Mouse (Mus musculus): ENCODE data around the gene Gc. TPM values are rescaled to one million over a fixed set of nuclear protein-coding genes. Genes with fewer than 3 reads are reported as not detected.

The Gc gene
- polyA plus RNA-seq, 1 experiment: not detected

GRCm38 (mm10) chr5:89405132-89405531 lies 52.6 kb downstream of the Gc start:
- Histone ChIP-seq H3K4me3 (ENCODE audit: insufficient read depth, poor library complexity, severe bottlenecking) (no peak overlapping the region), H3K79me2 (ENCODE audit: control insufficient read depth, insufficient read depth) (no peaks in the 10 kb centered on the region), H3ac (ENCODE audit: control insufficient read depth, insufficient read length, low read depth) (no peak overlapping the region), H3K27me3 (ENCODE audit: control insufficient read depth, insufficient read depth, insufficient read length) (no peaks in the 10 kb centered on the region), H3K36me3 (ENCODE audit: control insufficient read depth, insufficient read depth) (no peaks in the 10 kb centered on the region), H3K79me3 (ENCODE audit: low read depth) (no peaks in the 10 kb centered on the region)
- TF ChIP-seq MYOG (IDR thresholded peaks at IDR 0.05; ENCODE audit: control insufficient read depth, extremely low read depth, insufficient read length) (no peak), CTCF (IDR thresholded peaks at IDR 0.05; ENCODE audit: control insufficient read depth, insufficient read depth, insufficient read length) (no peak), MAX (IDR thresholded peaks at IDR 0.05) (no peak), CEBPB (IDR thresholded peaks at IDR 0.05; ENCODE audit: low read depth) (no peak), FOSL1 (IDR thresholded peaks at IDR 0.05; ENCODE audit: insufficient read depth, low read length, poor library complexity, severe bottlenecking) (no peak), MYOD1 (IDR thresholded peaks at IDR 0.05; ENCODE audit: control insufficient read depth, insufficient read length, low read depth) (no peak), USF1 (IDR thresholded peaks at IDR 0.05; ENCODE audit: low read depth) (no peak)

- no peak for TF ChIP-seq CTCF (IDR thresholded peaks at IDR 0.05; ENCODE audit: control insufficient read depth, insufficient read depth, insufficient read length)
- no peak for TF ChIP-seq FOSL1 (IDR thresholded peaks at IDR 0.05; ENCODE audit: insufficient read depth, low read length, poor library complexity, severe bottlenecking)
- TF ChIP-seq USF1 (IDR thresholded peaks at IDR 0.05; ENCODE audit: low read depth): no peak
- no peak for TF ChIP-seq CEBPB (IDR thresholded peaks at IDR 0.05; ENCODE audit: low read depth)
- TF ChIP-seq MAX (IDR thresholded peaks at IDR 0.05): no peak
- no peak for TF ChIP-seq MYOD1 (IDR thresholded peaks at IDR 0.05; ENCODE audit: control insufficient read depth, insufficient read length, low read depth)
- TF ChIP-seq MYOG (IDR thresholded peaks at IDR 0.05; ENCODE audit: control insufficient read depth, extremely low read depth, insufficient read length): no peak
- H3ac ChIP-seq (ENCODE audit: control insufficient read depth, insufficient read length, low read depth): no peak overlapping the region
- H3K4me3 ChIP-seq (ENCODE audit: insufficient read depth, poor library complexity, severe bottlenecking): no peak overlapping the region
- H3K79me3 ChIP-seq (ENCODE audit: low read depth): no peaks in the 10 kb centered on the region
- no peaks in the 10 kb centered on the region for H3K36me3 ChIP-seq (ENCODE audit: control insufficient read depth, insufficient read depth)
- no peaks in the 10 kb centered on the region for H3K27me3 ChIP-seq (ENCODE audit: control insufficient read depth, insufficient read depth, insufficient read length)
- no peaks in the 10 kb centered on the region for H3K79me2 ChIP-seq (ENCODE audit: control insufficient read depth, insufficient read depth)
Measured at GRCm38 (mm10) chr5:89390405-89390804, 67.3 kb downstream of the Gc start.

DNA sequence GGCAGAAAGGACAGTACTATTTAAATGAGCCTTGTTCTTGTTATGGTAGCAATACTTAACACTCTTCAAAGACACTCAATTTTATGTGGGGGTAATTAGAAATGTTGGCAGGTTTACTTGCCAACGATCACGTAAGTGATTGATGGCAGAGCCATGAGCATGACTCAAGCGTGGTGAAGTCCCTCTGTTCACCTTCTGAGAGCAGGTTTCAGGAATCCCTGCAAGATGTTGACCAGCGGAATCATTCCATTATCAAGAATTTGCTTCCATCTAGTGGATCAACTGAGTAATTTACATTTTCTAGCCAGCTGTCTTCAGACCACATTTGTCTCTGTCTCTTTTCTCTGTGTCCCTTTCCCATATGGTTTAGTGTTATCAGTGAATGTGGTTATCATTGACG lies 73.5 kb downstream of the Gc start:
- Histone ChIP-seq H3K79me3 (ENCODE audit: low read depth) (no peaks in the 10 kb centered on the region), H3K4me3 (ENCODE audit: insufficient read depth, poor library complexity, severe bottlenecking) (no peak overlapping the region), H3ac (ENCODE audit: control insufficient read depth, insufficient read length, low read depth) (no peak overlapping the region), H3K36me3 (ENCODE audit: control insufficient read depth, insufficient read depth) (no peaks in the 10 kb centered on the region), H3K27me3 (ENCODE audit: control insufficient read depth, insufficient read depth, insufficient read length) (no peaks in the 10 kb centered on the region), H3K79me2 (ENCODE audit: control insufficient read depth, insufficient read depth) (no peaks in the 10 kb centered on the region)
- TF ChIP-seq MYOG (IDR thresholded peaks at IDR 0.05; ENCODE audit: control insufficient read depth, extremely low read depth, insufficient read length) (no peak), MYOD1 (IDR thresholded peaks at IDR 0.05; ENCODE audit: control insufficient read depth, insufficient read length, low read depth) (no peak), CTCF (IDR thresholded peaks at IDR 0.05; ENCODE audit: control insufficient read depth, insufficient read depth, insufficient read length) (no peak), MAX (IDR thresholded peaks at IDR 0.05) (no peak), FOSL1 (IDR thresholded peaks at IDR 0.05; ENCODE audit: insufficient read depth, low read length, poor library complexity, severe bottlenecking) (no peak), USF1 (IDR thresholded peaks at IDR 0.05; ENCODE audit: low read depth) (no peak), CEBPB (IDR thresholded peaks at IDR 0.05; ENCODE audit: low read depth) (no peak)

DNA sequence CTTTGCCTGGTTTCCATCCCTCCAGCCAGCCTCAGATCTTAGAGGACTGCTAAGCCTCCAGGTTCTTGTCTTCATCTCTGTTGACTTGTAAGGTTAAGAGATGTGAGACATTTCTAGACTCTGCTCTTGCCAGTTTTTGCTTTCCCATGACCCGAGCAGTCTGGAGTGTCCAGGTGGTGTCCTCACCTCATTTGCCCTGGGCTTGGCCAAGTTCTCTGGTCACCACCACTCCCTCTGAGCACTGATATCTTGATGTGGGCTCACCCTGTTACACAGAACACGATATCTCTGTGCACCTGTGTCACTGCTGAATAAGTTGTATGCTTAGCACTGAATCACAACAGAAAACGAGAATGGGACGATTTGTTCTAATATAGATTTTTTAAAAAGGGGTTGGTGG lies 76.4 kb downstream of the Gc start:
- H3K4me3 ChIP-seq (ENCODE audit: insufficient read depth, poor library complexity, severe bottlenecking): no peak overlapping the region
- no peak overlapping the region for H3ac ChIP-seq (ENCODE audit: control insufficient read depth, insufficient read length, low read depth)
- no peak for TF ChIP-seq MAX (IDR thresholded peaks at IDR 0.05)
- TF ChIP-seq CTCF (IDR thresholded peaks at IDR 0.05; ENCODE audit: control insufficient read depth, insufficient read depth, insufficient read length): no peak
- TF ChIP-seq CEBPB (IDR thresholded peaks at IDR 0.05; ENCODE audit: low read depth): no peak
- no peak for TF ChIP-seq USF1 (IDR thresholded peaks at IDR 0.05; ENCODE audit: low read depth)
- no peak for TF ChIP-seq MYOG (IDR thresholded peaks at IDR 0.05; ENCODE audit: control insufficient read depth, extremely low read depth, insufficient read length)
- TF ChIP-seq MYOD1 (IDR thresholded peaks at IDR 0.05; ENCODE audit: control insufficient read depth, insufficient read length, low read depth): no peak
- no peak for TF ChIP-seq FOSL1 (IDR thresholded peaks at IDR 0.05; ENCODE audit: insufficient read depth, low read length, poor library complexity, severe bottlenecking)
- H3K79me2 ChIP-seq (ENCODE audit: control insufficient read depth, insufficient read depth): no peaks in the 10 kb centered on the region
- no peaks in the 10 kb centered on the region for H3K36me3 ChIP-seq (ENCODE audit: control insufficient read depth, insufficient read depth)
- H3K27me3 ChIP-seq (ENCODE audit: control insufficient read depth, insufficient read depth, insufficient read length): no peaks in the 10 kb centered on the region
- no peaks in the 10 kb centered on the region for H3K79me3 ChIP-seq (ENCODE audit: low read depth)

GRCm38 (mm10) chr5:89370140-89370539 lies 87.6 kb downstream of the Gc start:
- no peak for TF ChIP-seq FOSL1 (IDR thresholded peaks at IDR 0.05; ENCODE audit: insufficient read depth, low read length, poor library complexity, severe bottlenecking)
- peak; percentile 42 for TF ChIP-seq CEBPB (IDR thresholded peaks at IDR 0.05; ENCODE audit: low read depth)

GRCm38 (mm10) chr5:89368045-89368743 lies 89.5 kb downstream of the Gc start:
- TF ChIP-seq FOSL1 (IDR thresholded peaks at IDR 0.05; ENCODE audit: insufficient read depth, low read length, poor library complexity, severe bottlenecking) (no peak), CTCF (IDR thresholded peaks at IDR 0.05; ENCODE audit: control insufficient read depth, insufficient read depth, insufficient read length) (no peak), MYOG (IDR thresholded peaks at IDR 0.05; ENCODE audit: control insufficient read depth, extremely low read depth, insufficient read length) (no peak), USF1 (IDR thresholded peaks at IDR 0.05; ENCODE audit: low read depth) (no peak), MAX (IDR thresholded peaks at IDR 0.05) (no peak), CEBPB (IDR thresholded peaks at IDR 0.05; ENCODE audit: low read depth) (no peak), MYOD1 (IDR thresholded peaks at IDR 0.05; ENCODE audit: control insufficient read depth, insufficient read length, low read depth) (no peak)
- Histone ChIP-seq H3K79me2 (ENCODE audit: control insufficient read depth, insufficient read depth) (no peaks in the 10 kb centered on the region), H3ac (ENCODE audit: control insufficient read depth, insufficient read length, low read depth) (no peak overlapping the region), H3K36me3 (ENCODE audit: control insufficient read depth, insufficient read depth) (no peaks in the 10 kb centered on the region), H3K4me3 (ENCODE audit: insufficient read depth, poor library complexity, severe bottlenecking) (no peak overlapping the region), H3K79me3 (ENCODE audit: low read depth) (no peaks in the 10 kb centered on the region), H3K27me3 (ENCODE audit: control insufficient read depth, insufficient read depth, insufficient read length) (no peaks in the 10 kb centered on the region)

More at GRCm38 (mm10) chr5:89370140-89370539, 87.6 kb downstream of the Gc start:
- Histone ChIP-seq H3K79me2 (ENCODE audit: control insufficient read depth, insufficient read depth) (no peaks in the 10 kb centered on the region), H3ac (ENCODE audit: control insufficient read depth, insufficient read length, low read depth) (no peak overlapping the region), H3K79me3 (ENCODE audit: low read depth) (no peaks in the 10 kb centered on the region), H3K36me3 (ENCODE audit: control insufficient read depth, insufficient read depth) (no peaks in the 10 kb centered on the region), H3K27me3 (ENCODE audit: control insufficient read depth, insufficient read depth, insufficient read length) (no peaks in the 10 kb centered on the region), H3K4me3 (ENCODE audit: insufficient read depth, poor library complexity, severe bottlenecking) (no peak overlapping the region)
